Mouse (Mus musculus) midbrain, embryonic 15.5 days (tissue): ENCODE data around the gene Slc17a7. TPM values are rescaled to one million over a fixed set of nuclear protein-coding genes. Genes with fewer than 3 reads are reported as not detected.

Source experiments
- ATAC-seq: fragments of 200-750 bp; cut with Nextera tagmentation; replicated peaks from 2 replicates; pipeline ENCODE4 v1.8.0; 2017; ENCODE audit warnings: moderate TSS enrichment
- H3K27ac ChIP-seq: fragments of 300-500 bp; sonication (generic); 2 replicates; pipeline ENCODE4 v1.5.1; 2015; ENCODE audit warnings: mild to moderate bottlenecking, inconsistent platforms
- H3K27me3 ChIP-seq: fragments of 300-500 bp; sonication (generic); replicated peaks from 2 replicates; pipeline ENCODE4 v1.6.1; 2015; ENCODE audit warnings: inconsistent platforms
- H3K36me3 ChIP-seq: fragments of 300-500 bp; sonication (generic); replicated peaks from 2 replicates; pipeline ENCODE4 v1.6.1; 2015; ENCODE audit warnings: inconsistent platforms
- H3K4me1 ChIP-seq: fragments of 300-500 bp; sonication (generic); 2 replicates; pipeline ENCODE4 v1.6.1; 2015; ENCODE audit warnings: inconsistent platforms
- H3K4me2 ChIP-seq: fragments of 300-500 bp; sonication (generic); 2 replicates; pipeline ENCODE4 v1.6.1; 2015; ENCODE audit warnings: inconsistent platforms, mild to moderate bottlenecking, moderate library complexity
- H3K4me3 ChIP-seq: fragments of 300-500 bp; sonication (generic); 2 replicates; pipeline ENCODE4 v1.5.1; 2015; ENCODE audit warnings: mild to moderate bottlenecking, inconsistent platforms
- H3K9ac ChIP-seq: fragments of 300-500 bp; sonication (generic); 2 replicates; pipeline ENCODE4 v1.6.1; 2015; ENCODE audit warnings: mild to moderate bottlenecking, inconsistent platforms
- H3K9me3 ChIP-seq: fragments of 300-500 bp; sonication (generic); 2 replicates; pipeline ENCODE4 v1.6.1; 2016; ENCODE audit warnings: inconsistent platforms
- WGBS: fragments of 180-500 bp; shearing (Covaris S2); methylation state at CpG from one replicate; pipeline ENCODE4 v1.1.7; 2015; ENCODE audit warnings: mixed read lengths; 5-methylcytosine and 5-hydroxymethylcytosine counted together
- polyA plus RNA-seq: library from polyadenylated mRNA; unstranded; fragments of >200 nt; fragmentation: Nextera tagmentation; extraction: Ambion mirVana; gene quantifications from 2 replicates; pipeline ENCODE4 v1.2.1, GENCODE M21; 2015

The Slc17a7 gene
- polyA plus RNA-seq, 1 experiment from 2014 or later, result 0.59 TPM

GRCm38 (mm10) chr7:45198961-45199360 lies 35.2 kb downstream of the Slc17a7 start:
- no peak overlapping the region for H3K9ac ChIP-seq

GRCm38 (mm10) chr7:45202654-45203053 lies 38.9 kb downstream of the Slc17a7 start:
- H3K4me3 ChIP-seq, result no peak overlapping the region
- 67% methylated on average over 10 of the region's 10 CpGs for WGBS
- H3K9ac ChIP-seq, result no peak overlapping the region
- H3K36me3 ChIP-seq, result no peaks in the 10 kb centered on the region
- no peak overlapping the region for H3K4me2 ChIP-seq
- no peaks in the 10 kb centered on the region for H3K9me3 ChIP-seq
- peaks cover 15% of the 10 kb centered on the region for H3K4me1 ChIP-seq
- no peak for ATAC-seq
- H3K27me3 ChIP-seq, result 0 out of 2 replicates have a peak, but pooled peaks cover 6% of the 10 kb centered on the region
- H3K27ac ChIP-seq, result no peak overlapping the region

More at GRCm38 (mm10) chr7:45198961-45199360, 35.2 kb downstream of the Slc17a7 start:
- 82% methylated on average over 11 of the region's 11 CpGs for WGBS
- Histone ChIP-seq H3K4me3 (no peak overlapping the region), H3K4me2 (no peak overlapping the region), H3K27me3 (0 out of 2 replicates have a peak, but pooled peaks cover 6% of the 10 kb centered on the region), H3K27ac (no peak overlapping the region), H3K9me3 (no peaks in the 10 kb centered on the region), H3K36me3 (no peaks in the 10 kb centered on the region), H3K4me1 (peaks cover 11% of the 10 kb centered on the region)
- no peak for ATAC-seq

GRCm38 (mm10) chr7:45204380-45205143 lies 40.8 kb downstream of the Slc17a7 start, which contains the start of gene Ccdc155:
Gene Ccdc155, minus strand, starts transcription at chr7:45204892.
- H3K27ac ChIP-seq, result peak within 1 kb of the TSS; percentile 87
- H3K4me2 ChIP-seq, result peak within 1 kb of the TSS; percentile 64
- H3K4me1 ChIP-seq, result peaks cover 5% of the 10 kb centered on the region; the same call in 1 of the 2 replicates
- H3K27me3 ChIP-seq, result 0 out of 2 replicates have a peak, but pooled peaks cover 6% of the 10 kb centered on the region
- no peaks in the 10 kb centered on the region for H3K9me3 ChIP-seq
- H3K36me3 ChIP-seq, result no peaks in the 10 kb centered on the region
- H3K9ac ChIP-seq, result peak within 1 kb of the TSS; percentile 60
- H3K4me3 ChIP-seq, result peak within 1 kb of the TSS; percentile 49
- peak; percentile 98 for ATAC-seq
- WGBS, result 8% methylated on average over 44 of the region's 44 CpGs

- Histone ChIP-seq H3K4me3 (no peak overlapping the region), H3K4me2 (no peak overlapping the region), H3K27ac (no peak overlapping the region), H3K9ac (no peak overlapping the region), H3K27me3 (peaks cover 27% of the 10 kb centered on the region), H3K36me3 (no peaks in the 10 kb centered on the region), H3K4me1 (peaks cover 5% of the 10 kb centered on the region; the same call in 1 of the 2 replicates), H3K9me3 (no peaks in the 10 kb centered on the region)
- WGBS, result 82% methylated on average over 6 of the region's 6 CpGs
- ATAC-seq, result no peak
Observed at GRCm38 (mm10) chr7:45208260-45208659, 44.5 kb downstream of the Slc17a7 start.

GRCm38 (mm10) chr7:45211070-45211469 lies 47.3 kb downstream of the Slc17a7 start:
- H3K9ac ChIP-seq, result no peak overlapping the region
- no peaks in the 10 kb centered on the region for H3K9me3 ChIP-seq
- H3K36me3 ChIP-seq, result no peaks in the 10 kb centered on the region
- ATAC-seq, result no peak
- H3K27me3 ChIP-seq, result peaks cover 23% of the 10 kb centered on the region
- peaks cover 8% of the 10 kb centered on the region for H3K4me1 ChIP-seq
- no peak overlapping the region for H3K4me3 ChIP-seq
- WGBS, result 78% methylated on average over 10 of the region's 10 CpGs
- H3K27ac ChIP-seq, result no peak overlapping the region
- no peak overlapping the region for H3K4me2 ChIP-seq

- no peak for ATAC-seq
- no peaks in the 10 kb centered on the region for H3K9me3 ChIP-seq
- peaks cover 23% of the 10 kb centered on the region for H3K27me3 ChIP-seq
- peak within 1 kb of the TSS; percentile 18; the same call in 1 of the 2 replicates for H3K4me2 ChIP-seq
- no peak within 1 kb of the TSS for H3K27ac ChIP-seq
- H3K4me1 ChIP-seq, result peaks cover 14% of the 10 kb centered on the region
- H3K9ac ChIP-seq, result no peak within 1 kb of the TSS
- 0 out of 2 replicates have a peak within 1 kb of the TSS, but pooled peaks have one; percentile 3 for H3K4me3 ChIP-seq
- 8% methylated on average over 17 of the region's 17 CpGs for WGBS
- no peaks in the 10 kb centered on the region for H3K36me3 ChIP-seq
Observed at GRCm38 (mm10) chr7:45211851-45212251, 48.1 kb downstream of the Slc17a7 start, which contains the start of gene Dkkl1. Gene Dkkl1, minus strand, starts transcription at chr7:45212147.

- no peak overlapping the region for H3K4me2 ChIP-seq
- no peaks in the 10 kb centered on the region for H3K9me3 ChIP-seq
- H3K9ac ChIP-seq, result no peak overlapping the region
- peaks cover 18% of the 10 kb centered on the region for H3K4me1 ChIP-seq
- H3K27me3 ChIP-seq, result peaks cover 23% of the 10 kb centered on the region
- 75% methylated on average over 7 of the region's 7 CpGs for WGBS
- H3K4me3 ChIP-seq, result no peak overlapping the region
- H3K27ac ChIP-seq, result no peak overlapping the region
- no peak for ATAC-seq
- H3K36me3 ChIP-seq, result no peaks in the 10 kb centered on the region
Observed at GRCm38 (mm10) chr7:45212356-45212755, 48.6 kb downstream of the Slc17a7 start.

- Histone ChIP-seq H3K9me3 (no peaks in the 10 kb centered on the region), H3K9ac (no peak overlapping the region), H3K4me1 (peaks cover 19% of the 10 kb centered on the region), H3K4me3 (no peak overlapping the region), H3K36me3 (no peaks in the 10 kb centered on the region), H3K4me2 (no peak overlapping the region), H3K27ac (no peak overlapping the region), H3K27me3 (peaks cover 23% of the 10 kb centered on the region)
- 71% methylated on average over 5 of the region's 5 CpGs for WGBS
- ATAC-seq, result no peak
Observed at GRCm38 (mm10) chr7:45213708-45214107, 50.0 kb downstream of the Slc17a7 start.

- peak within 1 kb of the TSS; percentile 63 for H3K4me2 ChIP-seq
- WGBS, result 2% methylated on average over 54 of the region's 55 CpGs
- H3K27ac ChIP-seq, result peak within 1 kb of the TSS; percentile 71
- no peaks in the 10 kb centered on the region for H3K9me3 ChIP-seq
- H3K36me3 ChIP-seq, result no peaks in the 10 kb centered on the region
- H3K9ac ChIP-seq, result peak within 1 kb of the TSS; percentile 43
- peaks cover 19% of the 10 kb centered on the region for H3K4me1 ChIP-seq
- peaks cover 15% of the 10 kb centered on the region for H3K27me3 ChIP-seq
- peak within 1 kb of the TSS; percentile 42 for H3K4me3 ChIP-seq
- peak; percentile 43 for ATAC-seq
Observed at GRCm38 (mm10) chr7:45215673-45216441, 52.1 kb downstream of the Slc17a7 start, which contains the start of gene Tead2. Gene Tead2, plus strand, starts transcription at chr7:45215753.

- Histone ChIP-seq H3K4me1 (peaks cover 19% of the 10 kb centered on the region), H3K4me3 (peak overlapping the region; percentile 42), H3K27ac (peak overlapping the region; percentile 71), H3K4me2 (peak overlapping the region; percentile 63), H3K9ac (peak overlapping the region; percentile 43), H3K27me3 (peaks cover 7% of the 10 kb centered on the region), H3K36me3 (no peaks in the 10 kb centered on the region), H3K9me3 (no peaks in the 10 kb centered on the region)
- WGBS, result 1% methylated on average over 13 of the region's 13 CpGs
- peak; percentile 55; the same call in 1 of the 2 replicates for ATAC-seq
Observed at GRCm38 (mm10) chr7:45216442-45217183, 52.9 kb downstream of the Slc17a7 start.

- ATAC-seq, result no peak
- no peaks in the 10 kb centered on the region for H3K9me3 ChIP-seq
- H3K4me3 ChIP-seq, result no peak overlapping the region
- H3K36me3 ChIP-seq, result no peaks in the 10 kb centered on the region
- H3K9ac ChIP-seq, result no peak overlapping the region
- no peak overlapping the region for H3K27ac ChIP-seq
- peaks cover 6% of the 10 kb centered on the region; the same call in 1 of the 2 replicates for H3K4me1 ChIP-seq
- no peaks in the 10 kb centered on the region for H3K27me3 ChIP-seq
- 94% methylated on average over 2 of the region's 2 CpGs for WGBS
- no peak overlapping the region for H3K4me2 ChIP-seq
Observed at GRCm38 (mm10) chr7:45221680-45222079, 57.9 kb downstream of the Slc17a7 start.
